Mouse (Mus musculus): ENCODE data around the gene Map2k2. TPM values are rescaled to one million over a fixed set of nuclear protein-coding genes. Genes with fewer than 3 reads are reported as not detected.
"Not testable (repeated sequence)": the region's sequence is repeated elsewhere in the genome, so short reads cannot be mapped to it uniquely, and the experiment has no call there.

The Map2k2 gene
- total RNA-seq, 1 experiment from 2014 or later = 29.8 TPM

DNA sequence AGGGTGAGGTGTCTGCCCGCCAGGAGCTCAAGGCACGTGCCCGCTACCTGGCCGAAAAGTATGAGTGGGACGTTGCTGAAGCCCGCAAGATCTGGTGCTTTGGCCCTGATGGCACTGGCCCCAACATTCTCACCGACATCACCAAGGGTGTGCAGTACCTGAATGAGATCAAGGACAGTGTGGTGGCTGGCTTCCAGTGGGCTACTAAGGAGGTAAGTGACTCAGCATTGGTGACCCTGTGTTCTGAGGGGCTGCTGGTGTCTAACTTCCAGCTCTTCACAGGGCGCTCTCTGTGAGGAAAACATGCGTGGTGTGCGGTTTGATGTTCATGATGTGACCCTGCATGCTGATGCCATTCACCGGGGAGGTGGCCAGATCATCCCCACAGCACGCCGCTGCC is 75.2 kb downstream of the Map2k2 start:
- no peak for ATAC-seq (replicated peaks in 1 of 2; ENCODE audit: insufficient read depth in 1 of 2, low FRiP score in 2 of 2, low TSS enrichment in 1 of 2, low read depth in 1 of 2, poor library complexity in 2 of 2, severe bottlenecking in 2 of 2)

DNA sequence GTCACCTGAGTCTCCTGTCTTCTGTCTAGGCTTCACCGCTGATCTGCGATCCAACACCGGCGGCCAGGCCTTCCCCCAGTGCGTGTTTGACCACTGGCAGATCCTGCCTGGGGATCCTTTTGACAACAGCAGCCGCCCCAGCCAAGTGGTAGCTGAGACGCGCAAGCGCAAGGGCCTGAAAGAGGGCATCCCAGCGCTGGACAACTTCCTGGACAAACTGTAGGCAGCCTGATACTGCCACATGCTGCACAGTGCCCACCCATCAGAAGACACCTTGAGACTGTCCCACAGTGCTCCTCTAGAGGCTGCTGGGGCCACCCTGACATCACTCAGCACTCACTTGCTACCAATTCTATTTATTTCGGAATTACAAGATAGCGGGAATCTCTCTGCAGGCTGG is 76.1 kb downstream of the Map2k2 start:
- not testable (repeated sequence) for ATAC-seq (replicated peaks in 1 of 2; ENCODE audit: insufficient read depth in 1 of 2, low FRiP score in 2 of 2, low TSS enrichment in 1 of 2, low read depth in 1 of 2, poor library complexity in 2 of 2, severe bottlenecking in 2 of 2)

DNA sequence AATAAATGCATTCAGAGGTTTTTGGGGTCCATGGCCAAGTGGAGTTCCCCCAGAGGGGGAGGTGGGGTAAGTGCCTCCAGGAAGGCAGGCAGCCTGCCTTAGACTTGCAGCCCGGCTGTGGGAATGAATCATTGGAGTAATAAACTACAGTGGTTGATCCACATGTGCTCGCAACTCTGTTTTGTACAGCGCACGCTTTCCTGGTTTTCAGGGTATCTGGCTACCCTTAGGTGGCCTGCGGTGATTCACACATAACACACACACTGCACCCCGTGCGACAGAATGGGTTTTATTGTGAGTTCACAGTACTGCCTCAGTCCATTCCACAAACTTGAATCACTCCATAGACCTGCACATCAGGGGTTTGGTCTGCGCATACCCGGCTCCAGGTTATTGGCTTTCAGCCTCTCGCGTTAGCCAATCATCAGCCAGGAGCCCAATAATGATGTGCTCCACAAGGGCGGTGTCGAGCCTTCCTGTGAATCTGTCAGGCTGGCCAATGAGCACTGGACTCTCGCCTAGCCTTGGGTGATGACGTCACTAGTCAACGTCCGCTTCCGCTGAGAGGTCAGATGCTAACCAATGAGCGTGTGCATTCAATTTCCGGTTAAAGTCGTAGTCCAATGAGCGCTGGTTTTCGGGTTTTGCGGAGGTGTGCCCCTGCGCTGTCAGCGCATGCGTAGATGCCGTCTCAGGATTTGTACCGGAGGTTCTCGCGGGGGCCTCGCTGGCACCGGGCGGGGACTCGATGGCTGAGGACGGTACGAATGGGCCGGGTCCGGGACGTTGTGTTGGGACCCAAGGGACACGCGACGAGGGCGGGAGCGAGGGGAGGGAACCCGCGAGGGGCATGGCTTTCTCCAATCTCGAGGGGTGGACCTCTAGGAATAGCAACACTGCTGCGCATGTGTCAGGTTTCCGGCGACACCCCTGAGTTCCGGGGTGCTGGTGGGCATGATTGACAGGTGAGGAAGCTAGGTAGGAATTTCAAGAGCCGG is 76.9 kb downstream of the Map2k2 start, which contains the start of gene Dapk3:
Gene Dapk3 (plus strand): TSS at position 670 of the 998 bp plus-strand sequence.
- ATAC-seq (replicated peaks in 1 of 2; ENCODE audit: insufficient read depth in 1 of 2, low FRiP score in 2 of 2, low TSS enrichment in 1 of 2, low read depth in 1 of 2, poor library complexity in 2 of 2, severe bottlenecking in 2 of 2) = peak; percentile 87 to 91

Other genes with a start within 250 kb of the Map2k2 start
- gene Tmprss9, start 234.1 kb upstream of the Map2k2 start, total RNA-seq (2017) = not detected in 2 replicates
- gene Timm13, start 204.9 kb upstream of the Map2k2 start, total RNA-seq (2017) = 22.3 and 48.7 TPM in 2 replicates
- 34.0 and 35.9 TPM in 2 replicates for gene Lmnb2, start 187.7 kb upstream of the Map2k2 start, total RNA-seq (2017)
- 24.2 and 25.4 TPM in 2 replicates for gene Gadd45b, start 175.8 kb upstream of the Map2k2 start, total RNA-seq (2017)
- gene Gng7, start 91.0 kb upstream of the Map2k2 start, total RNA-seq (2017) = 0.50 and 0.75 TPM in 2 replicates
- gene Diras1, start 80.3 kb upstream of the Map2k2 start, total RNA-seq (2017) = not detected in 2 replicates
- 6.9 and 7.2 TPM in 2 replicates for gene Slc39a3, start 68.5 kb upstream of the Map2k2 start, total RNA-seq (2017)
- 34.3 and 39.1 TPM in 2 replicates for gene Sgta, start 45.7 kb upstream of the Map2k2 start, total RNA-seq (2017)
- gene Thop1, start 35.9 kb upstream of the Map2k2 start, total RNA-seq (2017) = 22.6 and 24.8 TPM in 2 replicates
- 1.4 TPM in 1 of 2 replicates, not detected in the other for gene Creb3l3, start 7.0 kb upstream of the Map2k2 start, total RNA-seq (2017)
- 7.4 and 13.0 TPM in 2 replicates for gene Zbtb7a, start 29.3 kb downstream of the Map2k2 start, total RNA-seq (2017)
- 7.3 and 8.7 TPM in 2 replicates for gene Pias4, start 62.0 kb downstream of the Map2k2 start, total RNA-seq (2017)
- gene Eef2, start 70.7 kb downstream of the Map2k2 start, total RNA-seq (2017) = 1,714 and 1,773 TPM in 2 replicates
- 29.9 and 30.6 TPM in 2 replicates for gene Dapk3, start 77.1 kb downstream of the Map2k2 start, total RNA-seq (2017)
- not detected in 2 replicates for gene 4930442H23Rik, start 77.9 kb downstream of the Map2k2 start, total RNA-seq (2017)
- not detected in 2 replicates for gene Nmrk2, start 96.1 kb downstream of the Map2k2 start, total RNA-seq (2017)
- gene Atcay, start 124.9 kb downstream of the Map2k2 start, total RNA-seq (2017) = not detected in 2 replicates
- gene Zfr2, start 127.2 kb downstream of the Map2k2 start, total RNA-seq (2017) = 0.65 and 6.8 TPM in 2 replicates
- 27.9 and 30.8 TPM in 2 replicates for gene Matk, start 147.0 kb downstream of the Map2k2 start, total RNA-seq (2017)
- 125 and 132 TPM in 2 replicates for gene Mrpl54, start 161.0 kb downstream of the Map2k2 start, total RNA-seq (2017)
- 10.5 and 21.6 TPM in 2 replicates for gene Apba3, start 161.0 kb downstream of the Map2k2 start, total RNA-seq (2017)
- gene Tjp3, start 185.7 kb downstream of the Map2k2 start, total RNA-seq (2017) = 4.6 and 10.4 TPM in 2 replicates
- gene Pip5k1c, start 187.0 kb downstream of the Map2k2 start, total RNA-seq (2017) = 48.8 and 67.1 TPM in 2 replicates
- 25.7 and 33.1 TPM in 2 replicates for gene Cactin, start 215.2 kb downstream of the Map2k2 start, total RNA-seq (2017)
- gene Tbxa2r, start 222.8 kb downstream of the Map2k2 start, total RNA-seq (2017) = 3.0 and 4.6 TPM in 2 replicates
- gene Gipc3, start 237.4 kb downstream of the Map2k2 start, total RNA-seq (2017) = 0.10 and 0.56 TPM in 2 replicates
- gene Hmg20b, start 244.6 kb downstream of the Map2k2 start, total RNA-seq (2017) = 25.6 and 37.4 TPM in 2 replicates